Mouse (Mus musculus) ES-Bruce4 (cell line): ENCODE data around the gene Chst15. TPM values are rescaled to one million over a fixed set of nuclear protein-coding genes. Genes with fewer than 3 reads are reported as not detected.

Experiments
- H3K27ac ChIP-seq: 2 replicates; pipeline ENCODE4 v1.5.1; 2012; ENCODE audit warnings: low read length, inconsistent platforms; ENCODE audit not compliant: insufficient read depth
- H3K27me3 ChIP-seq: 2 replicates; pipeline ENCODE4 v1.6.1; 2012; ENCODE audit warnings: mild to moderate bottlenecking, low read length, inconsistent platforms; ENCODE audit not compliant: control insufficient read depth, poor library complexity, insufficient read depth, severe bottlenecking
- H3K36me3 ChIP-seq: 2 replicates; pipeline ENCODE4 v1.6.1; 2012; ENCODE audit warnings: inconsistent platforms, mild to moderate bottlenecking, low read length, moderate library complexity; ENCODE audit not compliant: control insufficient read depth, poor library complexity, insufficient read depth, severe bottlenecking
- H3K4me1 ChIP-seq: one replicate; pipeline ENCODE4 v1.8.1; 2011; ENCODE audit warnings: low read length; ENCODE audit not compliant: control insufficient read depth, insufficient read depth
- H3K4me3 ChIP-seq: 2 replicates; pipeline ENCODE4 v1.5.1; 2011; ENCODE audit warnings: low read depth, mild to moderate bottlenecking, low read length
- H3K9ac ChIP-seq: 2 replicates; pipeline ENCODE4 v1.6.1; 2012; ENCODE audit warnings: low read depth, mild to moderate bottlenecking, inconsistent platforms; ENCODE audit not compliant: poor library complexity, severe bottlenecking
- H3K9me3 ChIP-seq: replicated peaks from 2 replicates; pipeline ENCODE4 v1.6.1; 2012; ENCODE audit warnings: mild to moderate bottlenecking, low read length, inconsistent platforms; ENCODE audit not compliant: control insufficient read depth, poor library complexity, insufficient read depth, severe bottlenecking
- CTCF ChIP-seq: IDR thresholded peaks from one replicate; pipeline ENCODE4 v1.8.1; 2011; ENCODE audit warnings: low read depth, low read length
- EP300 ChIP-seq: IDR thresholded peaks from 2 replicates; pipeline ENCODE4 v1.6.1; 2011; ENCODE audit warnings: low read depth, low read length; ENCODE audit not compliant: insufficient read depth
- POLR2A ChIP-seq: IDR thresholded peaks from one replicate; pipeline ENCODE4 v1.8.1; 2011; ENCODE audit warnings: low read length; ENCODE audit not compliant: insufficient read depth
- polyA plus RNA-seq: library from polyadenylated mRNA; stranded (reverse); fragments of >200 nt; gene quantifications from 2 replicates; pipeline ENCODE4 v1.2.4, GENCODE M21; 2011; ENCODE audit warnings: low read depth; ENCODE audit not compliant: missing spikeins, insufficient read depth, insufficient read length

The Chst15 gene
- polyA plus RNA-seq, 1 experiment = 15.4 TPM

GRCm38 (mm10) chr7:132267721-132268498, 49.1 kb downstream of the Chst15 start:
- H3K9me3 ChIP-seq = no peaks in the 10 kb centered on the region
- no peak overlapping the region for H3K27ac ChIP-seq
- no peaks in the 10 kb centered on the region for H3K36me3 ChIP-seq
- no peaks in the 10 kb centered on the region for H3K27me3 ChIP-seq
- H3K9ac ChIP-seq = no peak overlapping the region
- H3K4me1 ChIP-seq = no peaks in the 10 kb centered on the region
- TF ChIP-seq CTCF = no peak
- no peak for TF ChIP-seq POLR2A
- no peak for TF ChIP-seq EP300
- H3K4me3 ChIP-seq = no peak overlapping the region

GRCm38 (mm10) chr7:132264763-132265162, 52.3 kb downstream of the Chst15 start:
- H3K9ac ChIP-seq = no peak overlapping the region
- H3K27me3 ChIP-seq = no peaks in the 10 kb centered on the region
- TF ChIP-seq POLR2A = no peak
- TF ChIP-seq CTCF = no peak
- no peak for TF ChIP-seq EP300
- no peaks in the 10 kb centered on the region for H3K4me1 ChIP-seq
- no peak overlapping the region for H3K4me3 ChIP-seq
- H3K9me3 ChIP-seq = no peaks in the 10 kb centered on the region
- H3K36me3 ChIP-seq = no peaks in the 10 kb centered on the region
- H3K27ac ChIP-seq = no peak overlapping the region

DNA sequence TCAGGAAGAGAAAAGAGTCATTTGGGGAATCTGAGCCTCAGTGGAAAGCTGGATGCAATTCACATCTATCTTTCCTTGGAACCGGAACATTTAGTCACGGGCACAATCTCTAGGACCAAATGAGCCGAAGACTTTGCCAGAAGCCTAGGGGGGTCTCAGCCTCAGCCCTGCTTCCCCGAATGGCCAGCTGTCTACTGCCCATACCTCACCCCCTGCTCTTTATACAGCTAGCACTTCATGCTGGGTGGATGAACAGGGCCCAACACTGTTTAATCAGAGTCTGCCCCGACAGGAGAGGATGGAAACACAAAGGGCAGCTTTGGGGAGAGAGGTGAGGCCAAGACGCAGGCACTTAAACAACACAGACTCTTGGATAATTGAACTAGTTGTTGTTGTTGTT, 53.8 kb downstream of the Chst15 start:
- H3K27me3 ChIP-seq = no peaks in the 10 kb centered on the region
- no peaks in the 10 kb centered on the region for H3K36me3 ChIP-seq
- no peaks in the 10 kb centered on the region for H3K9me3 ChIP-seq
- H3K9ac ChIP-seq = no peak overlapping the region
- no peaks in the 10 kb centered on the region for H3K4me1 ChIP-seq
- no peak for TF ChIP-seq EP300
- no peak overlapping the region for H3K4me3 ChIP-seq
- H3K27ac ChIP-seq = no peak overlapping the region

- TF ChIP-seq EP300 (no peak), CTCF (no peak), POLR2A (no peak)
- H3K36me3 ChIP-seq = no peaks in the 10 kb centered on the region
- H3K27ac ChIP-seq = no peak overlapping the region
- no peaks in the 10 kb centered on the region for H3K27me3 ChIP-seq
- H3K9me3 ChIP-seq = no peaks in the 10 kb centered on the region
- H3K4me1 ChIP-seq = no peaks in the 10 kb centered on the region
- no peak overlapping the region for H3K4me3 ChIP-seq
- H3K9ac ChIP-seq = no peak overlapping the region
These were observed 54.3 kb downstream of the Chst15 start for GRCm38 (mm10) chr7:132262696-132263095.

GRCm38 (mm10) chr7:132261885-132262284, 55.1 kb downstream of the Chst15 start:
- Histone ChIP-seq H3K9ac (no peak overlapping the region), H3K4me1 (no peaks in the 10 kb centered on the region), H3K27ac (no peak overlapping the region), H3K36me3 (no peaks in the 10 kb centered on the region), H3K27me3 (no peaks in the 10 kb centered on the region), H3K9me3 (no peaks in the 10 kb centered on the region), H3K4me3 (no peak overlapping the region)
- no peak for TF ChIP-seq EP300
- TF ChIP-seq POLR2A = no peak
- TF ChIP-seq CTCF = no peak

DNA sequence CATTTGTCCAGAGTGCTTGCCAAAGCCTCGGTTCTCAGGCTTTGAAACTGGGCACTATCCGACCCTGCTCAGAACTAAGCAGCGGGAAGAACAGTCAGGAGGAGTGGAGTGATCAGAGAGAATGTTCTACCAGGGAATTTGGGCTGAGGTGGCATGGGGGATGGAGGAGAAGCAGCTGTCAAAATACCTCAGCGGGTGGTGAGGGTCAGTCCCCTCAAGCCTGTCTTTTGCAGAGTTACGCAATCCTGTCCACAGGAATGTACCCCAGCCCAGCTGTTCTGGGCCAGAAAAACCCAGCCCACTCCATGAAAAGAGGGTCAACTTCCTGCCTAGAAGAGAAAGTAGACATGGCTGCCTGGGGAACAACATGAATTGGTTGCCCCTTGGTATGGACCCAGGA, 56.4 kb downstream of the Chst15 start:
- no peaks in the 10 kb centered on the region for H3K4me1 ChIP-seq

More for the DNA sequence above, 56.4 kb downstream of the Chst15 start:
- no peak overlapping the region for H3K9ac ChIP-seq
- no peak overlapping the region for H3K27ac ChIP-seq
- TF ChIP-seq EP300 (no peak), CTCF (no peak), POLR2A (no peak)
- no peak overlapping the region for H3K4me3 ChIP-seq
- no peaks in the 10 kb centered on the region for H3K27me3 ChIP-seq
- no peaks in the 10 kb centered on the region for H3K36me3 ChIP-seq
- H3K9me3 ChIP-seq = no peaks in the 10 kb centered on the region
